Mouse (Mus musculus) heart, embryonic 13.5 days (tissue): ENCODE measurements around the gene Eif2s2. TPM values are rescaled to one million over a fixed set of nuclear protein-coding genes. Genes with fewer than 3 reads are reported as not detected.

Experiments
- ATAC-seq: fragments of 200-750 bp; cut with Nextera tagmentation; 2 replicates; pipeline ENCODE4 v1.8.0; 2017; ENCODE audit warnings: moderate TSS enrichment; ENCODE audit not compliant: insufficient number of reproducible peaks, low FRiP score, low TSS enrichment; ENCODE audit errors: extremely low read depth
- H3K27ac ChIP-seq: fragments of 300-500 bp; sonication (generic); replicated peaks from 2 replicates; pipeline ENCODE4 v1.5.1; 2015; ENCODE audit warnings: moderate library complexity, mild to moderate bottlenecking, inconsistent platforms
- H3K27me3 ChIP-seq: fragments of 300-500 bp; sonication (generic); replicated peaks from 2 replicates; pipeline ENCODE4 v1.6.1; 2015; ENCODE audit warnings: mild to moderate bottlenecking, inconsistent platforms
- H3K36me3 ChIP-seq: fragments of 300-500 bp; sonication (generic); 2 replicates; pipeline ENCODE4 v1.6.1; 2015; ENCODE audit warnings: mild to moderate bottlenecking, inconsistent platforms
- H3K4me1 ChIP-seq: fragments of 300-500 bp; sonication (generic); 2 replicates; pipeline ENCODE4 v1.6.1; 2015; ENCODE audit warnings: inconsistent platforms
- H3K4me2 ChIP-seq: fragments of 300-500 bp; sonication (generic); 2 replicates; pipeline ENCODE4 v1.6.1; 2015; ENCODE audit warnings: inconsistent platforms, mild to moderate bottlenecking, moderate library complexity
- H3K4me3 ChIP-seq: fragments of 300-500 bp; sonication (generic); 2 replicates; pipeline ENCODE4 v1.5.1; 2015; ENCODE audit warnings: moderate library complexity, mild to moderate bottlenecking, inconsistent platforms
- H3K9ac ChIP-seq: fragments of 300-500 bp; sonication (generic); 2 replicates; pipeline ENCODE4 v1.6.1; 2015; ENCODE audit warnings: inconsistent platforms, mild to moderate bottlenecking, moderate library complexity
- H3K9me3 ChIP-seq: fragments of 300-500 bp; sonication (generic); 2 replicates; pipeline ENCODE4 v1.6.1; 2016; ENCODE audit warnings: inconsistent platforms
- WGBS: fragments of 180-500 bp; shearing (Covaris S2); methylation state at CpG from one replicate; pipeline ENCODE4 v1.1.7; 2015; ENCODE audit warnings: mixed read lengths; 5-methylcytosine and 5-hydroxymethylcytosine counted together
- polyA plus RNA-seq: library from polyadenylated mRNA; unstranded; fragments of >200 nt; fragmentation: Nextera tagmentation; extraction: Ambion mirVana; gene quantifications from 2 replicates; pipeline ENCODE4 v1.2.1, GENCODE M21; 2015

Gene Eif2s2
- polyA plus RNA-seq, 1 experiment from 2014 or later = 63.9 TPM

GRCm38 (mm10) chr2:154826054-154826538, 66.6 kb downstream of the Eif2s2 start:
- no peak overlapping the region for H3K4me2 ChIP-seq
- no peak overlapping the region for H3K9ac ChIP-seq
- whole genome bisulfite sequencing = 76% methylated on average over 1 of the region's 1 CpGs
- H3K4me1 ChIP-seq = peaks cover 42% of the 10 kb centered on the region
- H3K27me3 ChIP-seq = no peaks in the 10 kb centered on the region
- ATAC-seq = no peak
- H3K36me3 ChIP-seq = peaks cover 16% of the 10 kb centered on the region
- H3K9me3 ChIP-seq = no peaks in the 10 kb centered on the region
- H3K4me3 ChIP-seq = no peak overlapping the region
- H3K27ac ChIP-seq = no peak overlapping the region

Other genes with a start within 250 kb of the Eif2s2 start
- gene Chmp4b, start 241.2 kb downstream of the Eif2s2 start, polyA plus RNA-seq = 22.3 and 22.8 TPM in 2 replicates
- not detected in 2 replicates for gene Gm14214, start 122.9 kb downstream of the Eif2s2 start, polyA plus RNA-seq
- 27.8 and 32.4 TPM in 2 replicates for gene Raly, start 101.8 kb downstream of the Eif2s2 start, polyA plus RNA-seq
- 0.32 TPM in 1 of 2 replicates, not detected in the other for gene a, start 101.5 kb downstream of the Eif2s2 start, polyA plus RNA-seq
- gene Gm14226, start 125.3 kb upstream of the Eif2s2 start, polyA plus RNA-seq = 0.37 and 0.53 TPM in 2 replicates
- 47.5 and 49.4 TPM in 2 replicates for gene Ahcy, start 181.6 kb upstream of the Eif2s2 start, polyA plus RNA-seq
- gene Itch, start 240.6 kb upstream of the Eif2s2 start, polyA plus RNA-seq = 34.3 and 34.7 TPM in 2 replicates